Mouse (Mus musculus) Patski (cell line): ENCODE data around the gene Dbh. TPM values are rescaled to one million over a fixed set of nuclear protein-coding genes. Genes with fewer than 3 reads are reported as not detected.

Source experiments
- ATAC-seq: fragments of 100-300 bp; one replicate; pipeline ENCODE4 v1.8.0; 2021
- CTCF ChIA-PET: fragments of 350-600 bp; sonication (Branson Sonifier 250); formaldehyde crosslinking; loops from one replicate; lab custom pipeline; 2022; ENCODE audit warnings: inconsistent platforms; lab: Charles Lee
- POLR2A ChIA-PET: fragments of 350-600 bp; sonication (Branson Sonifier 250); formaldehyde crosslinking; loops from one replicate; lab custom pipeline; 2022; ENCODE audit warnings: antibody characterized with exemption, inconsistent platforms; lab: Charles Lee
- DNase-seq: peaks from one replicate; pipeline ENCODE4 v3.0.0-alpha.2; 2011; ENCODE audit warnings: low read depth, low spot score
- H3K27me3 ChIP-seq: fragments of 371-371 bp; one replicate; pipeline ENCODE4 v1.5.1; 2021
- CTCF ChIP-seq: fragments of 100-300 bp; IDR thresholded peaks from one replicate; pipeline ENCODE4 v1.5.1; 2021
- in situ Hi-C: fragments of 300-500 bp; cut with MboI; formaldehyde crosslinking; loops from 3 replicates; pipeline ENCODE4 v1.11.1; 2018; ENCODE audit warnings: low pct_unique_long_range_greater_than_20kb, mixed read lengths
- polyA plus RNA-seq: library from polyadenylated mRNA; unstranded; gene quantifications from one replicate; pipeline ENCODE4 v1.2.3, GENCODE M21; 2021

The Dbh gene
- polyA plus RNA-seq, 1 experiment from 2014 or later, result not detected

- TF ChIP-seq CTCF, result no peak
- in situ Hi-C loops, result no loop called here
- ChIA-PET POLR2A (no interaction called here), CTCF (interaction anchor here (1.1 kb wide), 1 partner anchor 10 kb away, joined by 5 read pairs; no protein-coding TSS in a partner anchor)
- ATAC-seq, result no peak
- peaks cover 35% of the 10 kb centered on the region for H3K27me3 ChIP-seq
- DNase-seq, result no peak
Measured at GRCm38 (mm10) chr2:27135935-27136334, 29.1 kb upstream of the Dbh start.

- in situ Hi-C loops, result no loop called here
- no peak for TF ChIP-seq CTCF
- CTCF ChIA-PET, result interaction anchor here (1.1 kb wide), 1 partner anchor 10 kb away, joined by 5 read pairs; no protein-coding TSS in a partner anchor
- ATAC-seq, result no peak
- DNase-seq, result no peak
- POLR2A ChIA-PET, result no interaction called here
- H3K27me3 ChIP-seq, result peaks cover 36% of the 10 kb centered on the region
Measured at GRCm38 (mm10) chr2:27136336-27136735, 28.7 kb upstream of the Dbh start.

- H3K27me3 ChIP-seq, result peaks cover 40% of the 10 kb centered on the region
- no peak for DNase-seq
- POLR2A ChIA-PET, result no interaction called here
Measured at GRCm38 (mm10) chr2:27136789-27137188, 28.2 kb upstream of the Dbh start.

GRCm38 (mm10) chr2:27138356-27138755 is 26.7 kb upstream of the Dbh start:
- DNase-seq (no peak), ATAC-seq (no peak)
- ChIA-PET CTCF (no interaction called here), POLR2A (no interaction called here)
- peaks cover 42% of the 10 kb centered on the region for H3K27me3 ChIP-seq
- no peak for TF ChIP-seq CTCF
- in situ Hi-C loops, result no loop called here

More at GRCm38 (mm10) chr2:27136789-27137188, 28.2 kb upstream of the Dbh start:
- no peak for TF ChIP-seq CTCF
- in situ Hi-C loops, result no loop called here
- CTCF ChIA-PET, result interaction anchor here (1.1 kb wide), 1 partner anchor 11 kb away, joined by 5 read pairs; no protein-coding TSS in a partner anchor
- ATAC-seq, result no peak

GRCm38 (mm10) chr2:27141950-27142693 is 22.9 kb upstream of the Dbh start, which contains the start of gene Fam163b:
Gene Fam163b, minus strand, starts transcription at chr2:27142491.
- in situ Hi-C loops, result no loop called here
- TF ChIP-seq CTCF, result no peak
- ATAC-seq, result no peak
- DNase-seq, result no peak
- H3K27me3 ChIP-seq, result peaks cover 42% of the 10 kb centered on the region
- CTCF ChIA-PET, result no interaction called here
- POLR2A ChIA-PET, result no interaction called here

GRCm38 (mm10) chr2:27144957-27145356 is 20.1 kb upstream of the Dbh start:
- ATAC-seq (no peak), DNase-seq (no peak)
- TF ChIP-seq CTCF, result no peak
- POLR2A ChIA-PET, result no interaction called here
- in situ Hi-C loops, result no loop called here
- H3K27me3 ChIP-seq, result peaks cover 44% of the 10 kb centered on the region
- CTCF ChIA-PET, result interaction anchor here (1.4 kb wide), 1 partner anchor 11 kb away, joined by 3 read pairs; no protein-coding TSS in a partner anchor

- CTCF ChIA-PET, result no interaction called here
- POLR2A ChIA-PET, result no interaction called here
Measured at GRCm38 (mm10) chr2:27146840-27147239, 18.2 kb upstream of the Dbh start.

GRCm38 (mm10) chr2:27149457-27149856 is 15.6 kb upstream of the Dbh start:
- no peak for ATAC-seq
- ChIA-PET POLR2A (no interaction called here), CTCF (no interaction called here)

More at GRCm38 (mm10) chr2:27146840-27147239, 18.2 kb upstream of the Dbh start:
- TF ChIP-seq CTCF, result no peak
- peaks cover 41% of the 10 kb centered on the region for H3K27me3 ChIP-seq
- ATAC-seq, result no peak
- DNase-seq, result no peak
- in situ Hi-C loops, result no loop called here

GRCm38 (mm10) chr2:27154466-27155185 is 10.4 kb upstream of the Dbh start:
- ATAC-seq (no peak), DNase-seq (no peak)
- no peak for TF ChIP-seq CTCF
- POLR2A ChIA-PET, result no interaction called here
- H3K27me3 ChIP-seq, result peaks cover 42% of the 10 kb centered on the region
- in situ Hi-C loops, result no loop called here
- CTCF ChIA-PET, result interaction anchor here (1.1 to 1.4 kb wide), 3 partner anchors 10 to 82 kb away, joined by 3 to 5 read pairs (median 3); no protein-coding TSS in a partner anchor

More at GRCm38 (mm10) chr2:27149457-27149856, 15.6 kb upstream of the Dbh start:
- H3K27me3 ChIP-seq, result peaks cover 54% of the 10 kb centered on the region
- in situ Hi-C loops, result no loop called here
- DNase-seq, result no peak
- TF ChIP-seq CTCF, result no peak

GRCm38 (mm10) chr2:27156596-27156995 is 8.4 kb upstream of the Dbh start:
- no peak for TF ChIP-seq CTCF
- ATAC-seq (no peak), DNase-seq (no peak)
- CTCF ChIA-PET, result interaction anchor here (0.8 kb wide), 1 partner anchor 12 kb away, joined by 3 read pairs; no protein-coding TSS in a partner anchor
- POLR2A ChIA-PET, result no interaction called here
- in situ Hi-C loops, result no loop called here
- H3K27me3 ChIP-seq, result peaks cover 40% of the 10 kb centered on the region
